Mouse (Mus musculus): ENCODE results near the gene Sytl1. TPM values are rescaled to one million over a fixed set of nuclear protein-coding genes. Genes with fewer than 3 reads are reported as not detected.

The Sytl1 gene
- polyA plus RNA-seq, 1 experiment from 2014 or later: 1.5 TPM

- Histone ChIP-seq H3K36me3 (ENCODE audit: insufficient read depth, low read length) (no peaks in the 10 kb centered on the region), H3K27me3 (ENCODE audit: insufficient read depth, low read length) (peaks cover 18% of the 10 kb centered on the region), H3K9ac (replicated peaks; ENCODE audit: low read length) (peak overlapping the region; percentile 29; the same call in 1 of the 2 replicates), H3K9me3 (ENCODE audit: low read length) (no peaks in the 10 kb centered on the region), H3K4me3 (ENCODE audit: low read length) (peak overlapping the region; percentile 67), H3K4me2 (replicated peaks; ENCODE audit: low read depth, low read length) (peak overlapping the region; percentile 99), H3K4me1 (ENCODE audit: insufficient read depth, low read length) (peaks cover 22% of the 10 kb centered on the region), H3K27ac (ENCODE audit: low read length) (no peak overlapping the region)
- no peak; the same call in 1 of the 2 replicates for ATAC-seq (ENCODE audit: low FRiP score, low TSS enrichment)
- 27% methylated on average over 11 of the region's 11 CpGs for WGBS
Measured at GRCm38 (mm10) chr4:133241910-133242309, 21.0 kb downstream of the Sytl1 start.

DNA sequence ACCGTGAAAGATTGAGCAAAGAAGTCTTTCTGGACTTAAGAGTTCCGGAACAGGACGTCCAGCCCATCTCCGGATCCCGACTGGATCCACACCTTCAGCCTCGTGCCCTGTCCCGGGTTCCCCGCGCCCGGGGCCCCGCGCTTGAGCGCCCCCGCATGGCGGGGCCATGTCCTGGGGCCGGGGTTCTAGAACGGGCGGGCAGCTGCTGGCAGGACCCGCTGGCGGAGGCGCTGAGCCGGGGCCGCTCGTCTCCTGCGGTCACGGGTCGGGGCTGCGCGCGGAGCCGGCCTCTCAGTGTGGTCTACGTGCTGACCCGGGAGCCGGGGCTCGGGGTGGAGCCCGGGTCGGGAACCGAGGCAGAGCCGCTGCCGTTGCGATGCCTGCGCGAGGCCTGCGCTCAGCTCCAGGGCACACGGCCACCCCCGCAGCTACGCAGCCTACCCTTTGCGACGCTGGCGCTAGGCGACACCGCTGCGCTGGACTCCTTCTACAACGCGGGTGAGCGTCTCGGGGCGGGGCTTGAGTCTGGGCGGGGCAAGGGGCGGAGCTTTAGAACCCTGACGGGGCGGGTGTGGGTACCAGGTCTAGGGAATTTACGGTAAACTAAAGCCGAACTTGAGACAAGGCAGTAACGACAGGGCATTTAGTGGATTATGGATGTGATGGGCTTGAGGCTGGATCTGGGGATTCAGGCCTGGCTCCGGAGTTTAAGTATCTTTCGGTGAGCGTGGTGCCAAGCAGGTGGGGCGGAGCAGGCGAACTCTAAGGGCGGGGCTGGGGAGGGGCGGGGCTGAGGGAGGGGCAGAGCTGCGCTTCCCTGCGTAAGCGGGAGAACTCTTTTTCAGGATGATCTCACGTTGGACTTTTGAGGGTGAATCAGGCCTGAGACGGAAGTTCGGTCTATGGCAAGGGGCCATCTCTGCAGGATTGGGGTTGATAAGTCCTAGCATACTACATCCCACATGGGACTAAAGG, 21.7 kb downstream of the Sytl1 start:
- H3K36me3 ChIP-seq (ENCODE audit: insufficient read depth, low read length): no peaks in the 10 kb centered on the region
- H3K4me2 ChIP-seq (replicated peaks; ENCODE audit: low read depth, low read length): peak overlapping the region; percentile 99
- WGBS: under 1% methylated on average over 77 of the region's 78 CpGs
- peak; percentile 91 for ATAC-seq (ENCODE audit: low FRiP score, low TSS enrichment)
- no peaks in the 10 kb centered on the region for H3K9me3 ChIP-seq (ENCODE audit: low read length)
- H3K9ac ChIP-seq (replicated peaks; ENCODE audit: low read length): peak overlapping the region; percentile 78
- H3K4me3 ChIP-seq (ENCODE audit: low read length): peak overlapping the region; percentile 67
- H3K27ac ChIP-seq (ENCODE audit: low read length): peak overlapping the region; percentile 71
- H3K27me3 ChIP-seq (ENCODE audit: insufficient read depth, low read length): peaks cover 18% of the 10 kb centered on the region
- H3K4me1 ChIP-seq (ENCODE audit: insufficient read depth, low read length): peaks cover 22% of the 10 kb centered on the region

- H3K4me3 ChIP-seq (ENCODE audit: low read length): peak within 1 kb of the TSS; percentile 67
- ATAC-seq (ENCODE audit: low FRiP score, low TSS enrichment): peak; percentile 55
- peak within 1 kb of the TSS; percentile 99 for H3K4me2 ChIP-seq (replicated peaks; ENCODE audit: low read depth, low read length)
- H3K4me1 ChIP-seq (ENCODE audit: insufficient read depth, low read length): peaks cover 22% of the 10 kb centered on the region
- peak within 1 kb of the TSS; percentile 71 for H3K27ac ChIP-seq (ENCODE audit: low read length)
- no peaks in the 10 kb centered on the region for H3K9me3 ChIP-seq (ENCODE audit: low read length)
- peak within 1 kb of the TSS; percentile 78 for H3K9ac ChIP-seq (replicated peaks; ENCODE audit: low read length)
- peaks cover 18% of the 10 kb centered on the region for H3K27me3 ChIP-seq (ENCODE audit: insufficient read depth, low read length)
- 5% methylated on average over 16 of the region's 16 CpGs for WGBS
- H3K36me3 ChIP-seq (ENCODE audit: insufficient read depth, low read length): no peaks in the 10 kb centered on the region
Measured at GRCm38 (mm10) chr4:133240490-133240921, 22.4 kb downstream of the Sytl1 start, which contains the start of gene Map3k6. Gene Map3k6, plus strand, starts transcription at chr4:133240818.

GRCm38 (mm10) chr4:133237911-133238310, 25.0 kb downstream of the Sytl1 start:
- WGBS: 72% methylated on average over 4 of the region's 4 CpGs
- H3K4me2 ChIP-seq (replicated peaks; ENCODE audit: low read depth, low read length): no peak overlapping the region
- no peak overlapping the region for H3K4me3 ChIP-seq (ENCODE audit: low read length)
- no peaks in the 10 kb centered on the region for H3K36me3 ChIP-seq (ENCODE audit: insufficient read depth, low read length)
- peaks cover 17% of the 10 kb centered on the region for H3K4me1 ChIP-seq (ENCODE audit: insufficient read depth, low read length)
- no peak overlapping the region for H3K27ac ChIP-seq (ENCODE audit: low read length)
- H3K9ac ChIP-seq (replicated peaks; ENCODE audit: low read length): no peak overlapping the region
- H3K9me3 ChIP-seq (ENCODE audit: low read length): no peaks in the 10 kb centered on the region
- no peak for ATAC-seq (ENCODE audit: low FRiP score, low TSS enrichment)
- peaks cover 10% of the 10 kb centered on the region for H3K27me3 ChIP-seq (ENCODE audit: insufficient read depth, low read length)

DNA sequence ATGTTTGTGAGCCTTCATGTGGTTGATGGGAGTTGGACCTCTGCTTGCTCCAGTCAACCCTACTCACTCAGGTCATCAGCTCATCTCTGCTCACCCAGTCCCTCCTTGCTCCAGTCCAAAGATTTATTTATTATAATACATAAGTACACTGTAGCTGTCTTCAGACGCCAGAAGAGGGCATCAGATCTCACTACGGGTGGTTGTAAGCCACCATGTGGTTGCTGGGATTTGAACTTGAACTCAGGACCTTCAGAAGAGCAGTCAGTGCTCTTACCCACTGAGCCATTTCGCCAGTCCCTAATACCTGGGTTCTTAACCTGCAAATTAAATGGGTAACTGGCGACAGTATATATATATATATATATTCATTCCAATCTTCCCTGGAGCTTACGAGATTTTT, 27.5 kb downstream of the Sytl1 start:
- no peak for ATAC-seq (ENCODE audit: low FRiP score, low TSS enrichment)

GRCm38 (mm10) chr4:133234771-133235170, 28.1 kb downstream of the Sytl1 start:
- 69% methylated on average over 5 of the region's 5 CpGs for WGBS
- Histone ChIP-seq H3K36me3 (ENCODE audit: insufficient read depth, low read length) (no peaks in the 10 kb centered on the region), H3K4me2 (replicated peaks; ENCODE audit: low read depth, low read length) (no peak overlapping the region), H3K9me3 (ENCODE audit: low read length) (no peaks in the 10 kb centered on the region), H3K27ac (ENCODE audit: low read length) (no peak overlapping the region), H3K4me1 (ENCODE audit: insufficient read depth, low read length) (no peaks in the 10 kb centered on the region), H3K27me3 (ENCODE audit: insufficient read depth, low read length) (0 out of 2 replicates have a peak, but pooled peaks cover 2% of the 10 kb centered on the region), H3K9ac (replicated peaks; ENCODE audit: low read length) (no peak overlapping the region), H3K4me3 (ENCODE audit: low read length) (no peak overlapping the region)
- no peak for ATAC-seq (ENCODE audit: low FRiP score, low TSS enrichment)

More for the DNA sequence above, 27.5 kb downstream of the Sytl1 start:
- Histone ChIP-seq H3K27me3 (ENCODE audit: insufficient read depth, low read length) (0 out of 2 replicates have a peak, but pooled peaks cover 2% of the 10 kb centered on the region), H3K27ac (ENCODE audit: low read length) (no peak overlapping the region), H3K9ac (replicated peaks; ENCODE audit: low read length) (no peak overlapping the region), H3K4me1 (ENCODE audit: insufficient read depth, low read length) (peaks cover 4% of the 10 kb centered on the region), H3K36me3 (ENCODE audit: insufficient read depth, low read length) (no peaks in the 10 kb centered on the region), H3K4me3 (ENCODE audit: low read length) (no peak overlapping the region), H3K4me2 (replicated peaks; ENCODE audit: low read depth, low read length) (no peak overlapping the region), H3K9me3 (ENCODE audit: low read length) (no peaks in the 10 kb centered on the region)
- WGBS: 83% methylated on average over 5 of the region's 5 CpGs

DNA sequence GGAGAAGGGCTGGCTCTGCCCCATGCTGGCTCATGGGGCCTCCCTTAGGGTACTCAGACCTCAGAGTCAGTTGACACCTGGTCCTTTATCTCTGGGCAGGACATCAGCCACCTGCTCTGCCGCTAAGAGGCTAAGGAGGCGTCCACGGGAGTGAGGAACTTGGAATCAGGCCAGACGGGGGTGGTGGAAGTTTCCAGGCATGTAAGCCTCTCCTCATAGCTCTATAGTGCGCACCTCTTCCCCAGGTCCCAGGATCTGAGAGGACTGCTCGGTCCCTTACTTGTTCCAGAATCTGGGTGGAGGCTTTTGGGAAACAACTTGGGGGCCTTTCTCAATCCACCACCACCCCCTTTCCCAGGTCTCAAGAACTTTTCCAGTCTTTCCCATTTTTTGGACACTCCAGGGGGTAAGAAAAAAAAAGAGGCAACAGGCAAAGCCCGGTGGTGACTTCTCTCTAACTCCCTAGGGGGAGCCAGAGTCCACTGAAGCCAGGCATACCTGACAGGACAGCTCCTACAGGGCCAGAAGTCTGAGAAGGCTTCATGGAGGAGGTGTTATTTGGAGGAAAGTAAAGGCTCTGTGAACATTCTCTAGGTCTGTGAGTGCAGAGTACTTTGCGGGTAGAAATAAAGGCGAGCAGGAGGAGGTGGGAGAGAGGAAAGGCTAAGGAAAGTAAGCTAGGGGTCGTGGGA, 29.5 kb downstream of the Sytl1 start:
- no peaks in the 10 kb centered on the region for H3K36me3 ChIP-seq (ENCODE audit: insufficient read depth, low read length)
- H3K27me3 ChIP-seq (ENCODE audit: insufficient read depth, low read length): 0 out of 2 replicates have a peak, but pooled peaks cover 2% of the 10 kb centered on the region
- H3K9me3 ChIP-seq (ENCODE audit: low read length): no peaks in the 10 kb centered on the region
- H3K4me1 ChIP-seq (ENCODE audit: insufficient read depth, low read length): no peaks in the 10 kb centered on the region
- no peak overlapping the region for H3K4me2 ChIP-seq (replicated peaks; ENCODE audit: low read depth, low read length)
- no peak overlapping the region for H3K27ac ChIP-seq (ENCODE audit: low read length)
- 33% methylated on average over 10 of the region's 10 CpGs for WGBS
- 0 out of 2 replicates have a peak, but pooled peaks have one; percentile 39 for ATAC-seq (ENCODE audit: low FRiP score, low TSS enrichment)
- no peak overlapping the region for H3K9ac ChIP-seq (replicated peaks; ENCODE audit: low read length)
- no peak overlapping the region for H3K4me3 ChIP-seq (ENCODE audit: low read length)

DNA sequence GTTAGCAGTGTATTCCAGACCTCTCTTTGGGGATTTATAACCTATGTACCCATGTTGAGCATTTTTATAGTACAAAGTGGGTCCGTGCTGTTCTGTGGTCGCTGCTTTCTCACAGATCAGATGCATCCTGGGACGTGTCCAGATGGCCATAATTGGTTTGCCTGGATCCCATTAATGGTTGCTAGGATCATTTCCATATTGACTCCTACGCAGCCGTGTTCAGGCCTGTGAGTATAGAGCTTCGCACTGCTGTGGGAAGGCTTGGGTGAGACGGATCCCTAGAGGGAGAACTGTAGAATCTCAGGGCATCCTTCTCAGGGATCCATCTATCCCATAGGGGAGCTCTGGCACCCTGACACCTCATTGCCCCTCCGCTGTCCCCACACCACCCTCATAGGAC, 33.3 kb downstream of the Sytl1 start:
- no peak for ATAC-seq (ENCODE audit: low FRiP score, low TSS enrichment)
- no peaks in the 10 kb centered on the region for H3K9me3 ChIP-seq (ENCODE audit: low read length)
- H3K4me2 ChIP-seq (replicated peaks; ENCODE audit: low read depth, low read length): no peak overlapping the region
- H3K9ac ChIP-seq (replicated peaks; ENCODE audit: low read length): no peak overlapping the region
- no peak overlapping the region for H3K27ac ChIP-seq (ENCODE audit: low read length)
- 0 out of 2 replicates have a peak, but pooled peaks cover 2% of the 10 kb centered on the region for H3K27me3 ChIP-seq (ENCODE audit: insufficient read depth, low read length)
- H3K4me1 ChIP-seq (ENCODE audit: insufficient read depth, low read length): no peaks in the 10 kb centered on the region
- no peak overlapping the region for H3K4me3 ChIP-seq (ENCODE audit: low read length)
- WGBS: 77% methylated on average over 8 of the region's 8 CpGs
- H3K36me3 ChIP-seq (ENCODE audit: insufficient read depth, low read length): no peaks in the 10 kb centered on the region

DNA sequence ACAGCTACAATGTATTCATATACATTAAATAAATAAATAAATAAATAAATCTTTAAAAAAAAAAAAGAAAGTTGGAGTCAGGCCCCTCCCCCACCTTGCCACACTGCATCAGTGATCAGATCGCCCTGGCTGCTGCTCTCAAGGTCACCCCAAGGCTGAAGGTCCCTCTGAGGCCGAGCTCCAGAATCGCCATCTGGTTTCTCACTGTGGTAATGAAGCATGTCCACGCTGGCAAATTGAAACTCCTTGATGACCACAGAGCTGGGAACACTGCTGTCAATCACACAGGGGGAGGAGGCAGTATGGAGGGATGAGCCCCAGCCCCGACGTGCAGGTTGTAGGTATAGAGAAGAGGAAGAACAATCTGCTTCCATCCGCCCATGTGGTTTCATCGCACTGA, 35.3 kb downstream of the Sytl1 start:
- Histone ChIP-seq H3K27ac (ENCODE audit: low read length) (no peak overlapping the region), H3K27me3 (ENCODE audit: insufficient read depth, low read length) (no peaks in the 10 kb centered on the region), H3K36me3 (ENCODE audit: insufficient read depth, low read length) (no peaks in the 10 kb centered on the region), H3K9me3 (ENCODE audit: low read length) (no peaks in the 10 kb centered on the region), H3K4me1 (ENCODE audit: insufficient read depth, low read length) (peaks cover 4% of the 10 kb centered on the region; the same call in 1 of the 2 replicates), H3K4me2 (replicated peaks; ENCODE audit: low read depth, low read length) (no peak overlapping the region), H3K4me3 (ENCODE audit: low read length) (no peak overlapping the region), H3K9ac (replicated peaks; ENCODE audit: low read length) (no peak overlapping the region)
- 0 out of 2 replicates have a peak, but pooled peaks have one; percentile 33 for ATAC-seq (ENCODE audit: low FRiP score, low TSS enrichment)
- 43% methylated on average over 8 of the region's 8 CpGs for WGBS
